Mouse (Mus musculus): ENCODE measurements at regions not wholly inside any gene's neighbourhood (a gene's known extent, or its start where the extent isn't known, plus 50 kb on each side); places are given as distances from the start of the nearest gene placed in this dataset.

GRCm38 (mm10) chr9:41478106-41478848, 316.8 kb upstream of the Ubash3b start:
- no peak overlapping the region for H3K4me3 ChIP-seq (ENCODE audit: control insufficient read depth, insufficient read depth, low read length)
- WGBS = 91% methylated on average over 7 of the region's 7 CpGs
- no peak overlapping the region for H3K27ac ChIP-seq (ENCODE audit: control insufficient read depth, insufficient read depth, low read length)
- no peak for DNase-seq
- H3K27me3 ChIP-seq (ENCODE audit: control insufficient read depth, insufficient read depth, low read length) = no peaks in the 10 kb centered on the region
- TF ChIP-seq POLR2A (IDR thresholded peaks at IDR 0.05; ENCODE audit: control insufficient read depth, extremely low read depth, insufficient read depth, low read length, poor library complexity) = no peak
- TF ChIP-seq CTCF (IDR thresholded peaks at IDR 0.05; ENCODE audit: borderline replicate concordance, control insufficient read depth, extremely low read depth, insufficient read depth, low read length, poor library complexity) = no peak
- H3K4me1 ChIP-seq (replicated peaks; ENCODE audit: control insufficient read depth, insufficient read depth, low read length) = no peaks in the 10 kb centered on the region
- no peaks in the 10 kb centered on the region for H3K36me3 ChIP-seq (ENCODE audit: control insufficient read depth, insufficient read depth, low read length)

- no peaks in the 10 kb centered on the region for H3K27me3 ChIP-seq (ENCODE audit: control insufficient read depth, insufficient read depth, low read length)
- no peaks in the 10 kb centered on the region for H3K36me3 ChIP-seq (ENCODE audit: control insufficient read depth, insufficient read depth, low read length)
- no peak for TF ChIP-seq POLR2A (IDR thresholded peaks at IDR 0.05; ENCODE audit: control insufficient read depth, extremely low read depth, insufficient read depth, low read length, poor library complexity)
- no peak for TF ChIP-seq CTCF (IDR thresholded peaks at IDR 0.05; ENCODE audit: borderline replicate concordance, control insufficient read depth, extremely low read depth, insufficient read depth, low read length, poor library complexity)
- no peak overlapping the region for H3K4me3 ChIP-seq (ENCODE audit: control insufficient read depth, insufficient read depth, low read length)
- 86% methylated on average over 8 of the region's 8 CpGs for WGBS
- DNase-seq = no peak
- H3K4me1 ChIP-seq (replicated peaks; ENCODE audit: control insufficient read depth, insufficient read depth, low read length) = no peaks in the 10 kb centered on the region
- no peak overlapping the region for H3K27ac ChIP-seq (ENCODE audit: control insufficient read depth, insufficient read depth, low read length)
Observed at GRCm38 (mm10) chr9:41475326-41475725, 313.8 kb upstream of the Ubash3b start.

GRCm38 (mm10) chr9:41474945-41475297, 313.4 kb upstream of the Ubash3b start:
- TF ChIP-seq CTCF (IDR thresholded peaks at IDR 0.05; ENCODE audit: borderline replicate concordance, control insufficient read depth, extremely low read depth, insufficient read depth, low read length, poor library complexity) (no peak; the same call in 1 of the 2 replicates), POLR2A (IDR thresholded peaks at IDR 0.05; ENCODE audit: control insufficient read depth, extremely low read depth, insufficient read depth, low read length, poor library complexity) (no peak)
- WGBS = 78% methylated on average over 6 of the region's 6 CpGs
- Histone ChIP-seq H3K36me3 (ENCODE audit: control insufficient read depth, insufficient read depth, low read length) (no peaks in the 10 kb centered on the region), H3K27ac (ENCODE audit: control insufficient read depth, insufficient read depth, low read length) (no peak overlapping the region), H3K4me1 (replicated peaks; ENCODE audit: control insufficient read depth, insufficient read depth, low read length) (no peaks in the 10 kb centered on the region), H3K27me3 (ENCODE audit: control insufficient read depth, insufficient read depth, low read length) (no peaks in the 10 kb centered on the region), H3K4me3 (ENCODE audit: control insufficient read depth, insufficient read depth, low read length) (no peak overlapping the region)
- no peak for DNase-seq

GRCm38 (mm10) chr9:41474244-41474944, 312.9 kb upstream of the Ubash3b start:
- WGBS = 49% methylated on average over 11 of the region's 11 CpGs
- Histone ChIP-seq H3K4me3 (ENCODE audit: control insufficient read depth, insufficient read depth, low read length) (no peak overlapping the region), H3K27ac (ENCODE audit: control insufficient read depth, insufficient read depth, low read length) (no peak overlapping the region), H3K4me1 (replicated peaks; ENCODE audit: control insufficient read depth, insufficient read depth, low read length) (no peaks in the 10 kb centered on the region), H3K27me3 (ENCODE audit: control insufficient read depth, insufficient read depth, low read length) (no peaks in the 10 kb centered on the region), H3K36me3 (ENCODE audit: control insufficient read depth, insufficient read depth, low read length) (no peaks in the 10 kb centered on the region)
- DNase-seq = peak; percentile 63
- no peak for TF ChIP-seq POLR2A (IDR thresholded peaks at IDR 0.05; ENCODE audit: control insufficient read depth, extremely low read depth, insufficient read depth, low read length, poor library complexity)
- peak; percentile 86 for TF ChIP-seq CTCF (IDR thresholded peaks at IDR 0.05; ENCODE audit: borderline replicate concordance, control insufficient read depth, extremely low read depth, insufficient read depth, low read length, poor library complexity)

- TF ChIP-seq POLR2A (IDR thresholded peaks at IDR 0.05; ENCODE audit: control insufficient read depth, extremely low read depth, insufficient read depth, low read length, poor library complexity) = no peak
- no peak for TF ChIP-seq CTCF (IDR thresholded peaks at IDR 0.05; ENCODE audit: borderline replicate concordance, control insufficient read depth, extremely low read depth, insufficient read depth, low read length, poor library complexity)
- 83% methylated on average over 5 of the region's 5 CpGs for WGBS
- no peaks in the 10 kb centered on the region for H3K27me3 ChIP-seq (ENCODE audit: control insufficient read depth, insufficient read depth, low read length)
- no peak for DNase-seq
- no peak overlapping the region for H3K4me3 ChIP-seq (ENCODE audit: control insufficient read depth, insufficient read depth, low read length)
- H3K27ac ChIP-seq (ENCODE audit: control insufficient read depth, insufficient read depth, low read length) = no peak overlapping the region
- H3K36me3 ChIP-seq (ENCODE audit: control insufficient read depth, insufficient read depth, low read length) = no peaks in the 10 kb centered on the region
- no peaks in the 10 kb centered on the region for H3K4me1 ChIP-seq (replicated peaks; ENCODE audit: control insufficient read depth, insufficient read depth, low read length)
Observed at GRCm38 (mm10) chr9:41473506-41473905, 312.0 kb upstream of the Ubash3b start.

GRCm38 (mm10) chr9:41471345-41471744, 309.8 kb upstream of the Ubash3b start:
- H3K4me1 ChIP-seq (replicated peaks; ENCODE audit: control insufficient read depth, insufficient read depth, low read length) = no peaks in the 10 kb centered on the region
- TF ChIP-seq CTCF (IDR thresholded peaks at IDR 0.05; ENCODE audit: borderline replicate concordance, control insufficient read depth, extremely low read depth, insufficient read depth, low read length, poor library complexity) (no peak), POLR2A (IDR thresholded peaks at IDR 0.05; ENCODE audit: control insufficient read depth, extremely low read depth, insufficient read depth, low read length, poor library complexity) (no peak)
- no peaks in the 10 kb centered on the region for H3K36me3 ChIP-seq (ENCODE audit: control insufficient read depth, insufficient read depth, low read length)
- no peaks in the 10 kb centered on the region for H3K27me3 ChIP-seq (ENCODE audit: control insufficient read depth, insufficient read depth, low read length)
- H3K4me3 ChIP-seq (ENCODE audit: control insufficient read depth, insufficient read depth, low read length) = no peak overlapping the region
- DNase-seq = no peak
- no peak overlapping the region for H3K27ac ChIP-seq (ENCODE audit: control insufficient read depth, insufficient read depth, low read length)
- WGBS = 91% methylated on average over 3 of the region's 3 CpGs
